Mouse (Mus musculus) telencephalon, adult 2 months (tissue): ENCODE data around the gene Wipf2.

ENCODE experiments used
- DNase-seq: peaks from one replicate; pipeline ENCODE4 v3.0.0-alpha.2; 2011; ENCODE audit warnings: low read depth, low spot score

Gene Wipf2

GRCm38 (mm10) chr11:98942923-98943641 lies 79.6 kb downstream of the Wipf2 start:
- no peak for DNase-seq

- no peak for DNase-seq
Observed at GRCm38 (mm10) chr11:98943741-98944461, 80.5 kb downstream of the Wipf2 start.

- no peak for DNase-seq
Observed at GRCm38 (mm10) chr11:98944897-98945604, 81.6 kb downstream of the Wipf2 start.

- DNase-seq = no peak
Observed at GRCm38 (mm10) chr11:98945605-98945977, 82.2 kb downstream of the Wipf2 start.

- DNase-seq = no peak
Observed at GRCm38 (mm10) chr11:98947969-98948569, 84.6 kb downstream of the Wipf2 start.

- no peak for DNase-seq
Observed at GRCm38 (mm10) chr11:98949242-98949957, 86.0 kb downstream of the Wipf2 start.

GRCm38 (mm10) chr11:98949958-98950460 lies 86.6 kb downstream of the Wipf2 start:
- no peak for DNase-seq

- DNase-seq = no peak
Observed at GRCm38 (mm10) chr11:98950484-98950883, 87.0 kb downstream of the Wipf2 start.

- DNase-seq = no peak
Observed at GRCm38 (mm10) chr11:98951026-98951906, 87.8 kb downstream of the Wipf2 start.

GRCm38 (mm10) chr11:98952111-98952510 lies 88.7 kb downstream of the Wipf2 start:
- DNase-seq = no peak

- no peak for DNase-seq
Observed at GRCm38 (mm10) chr11:98952736-98953135, 89.3 kb downstream of the Wipf2 start.

- no peak for DNase-seq
Observed at GRCm38 (mm10) chr11:98953361-98953760, 89.9 kb downstream of the Wipf2 start.

- no peak for DNase-seq
Observed at GRCm38 (mm10) chr11:98953835-98954320, 90.4 kb downstream of the Wipf2 start.

- DNase-seq = no peak
Observed at GRCm38 (mm10) chr11:98954373-98954772, 90.9 kb downstream of the Wipf2 start.
